Mouse (Mus musculus): ENCODE measurements around the gene Rragc. TPM values are rescaled to one million over a fixed set of nuclear protein-coding genes. Genes with fewer than 3 reads are reported as not detected.

Rragc gene
- 83.6 TPM for polyA plus RNA-seq (2014; fragmentation: Illumina TruSeq; extraction: RNeasy Lipid Tissue Mini Kit (QIAGEN cat#74804); ENCODE audit: low read depth, low replicate concordance)

GRCm38 (mm10) chr4:123916748-123917547, at the start of gene Rragc:
Rragc (plus strand) TSS chr4:123917446.

DNA sequence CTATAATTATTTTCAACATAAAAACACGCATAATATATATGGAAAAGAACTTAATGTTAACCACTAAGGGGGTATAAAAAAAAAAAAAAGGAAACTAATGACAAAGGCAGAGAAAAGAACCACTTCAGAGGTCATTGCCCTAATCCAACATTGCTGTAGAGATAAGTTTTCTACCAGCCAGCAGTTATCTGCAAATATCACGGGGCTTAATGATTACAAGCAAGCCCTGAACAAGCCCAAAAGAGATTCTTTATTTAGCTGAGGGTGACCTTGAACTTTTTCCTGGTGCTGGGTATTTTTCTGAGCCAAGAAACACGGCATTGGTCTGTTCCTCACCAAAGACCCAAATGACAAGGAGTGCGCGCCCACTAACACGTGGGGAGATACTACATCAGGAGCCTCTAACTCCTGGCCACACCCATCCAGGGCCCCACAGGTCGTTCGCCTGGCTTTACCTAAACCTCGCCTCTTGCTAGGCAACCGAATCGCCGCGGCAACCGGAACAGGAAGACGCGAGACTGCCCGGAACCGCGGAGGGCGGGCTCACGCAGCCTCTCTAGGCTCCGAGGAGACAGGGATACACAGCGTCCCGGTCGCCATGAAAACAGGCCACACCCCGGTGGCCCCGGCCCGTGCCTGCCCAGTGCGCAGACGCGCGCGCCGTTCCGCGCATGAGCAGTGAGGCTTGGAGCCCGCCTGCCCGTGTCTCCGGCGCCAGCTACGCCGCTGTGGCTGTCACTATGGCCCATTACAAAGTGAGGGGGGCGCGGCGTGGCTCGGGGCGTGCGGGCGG, 12.7 kb upstream of the Rragc start, which contains the start of gene Mycbp:
TSS of gene Mycbp (plus strand) at position 500 of the 793 bp plus-strand sequence.

GRCm38 (mm10) chr4:123917548-123918140, 398 bp downstream of the Rragc start, which contains the start of gene 4930535I16Rik:
4930535I16Rik (minus strand) TSS chr4:123918022.

Other genes starting within 250 kb of the Rragc start
- 50.5 TPM for gene Macf1, start 233.1 kb upstream of the Rragc start, polyA plus RNA-seq (2014; fragmentation: Illumina TruSeq; extraction: RNeasy Lipid Tissue Mini Kit (QIAGEN cat#74804); ENCODE audit: low read depth, low replicate concordance)
- 40.2 TPM for gene Ndufs5, start 199.2 kb upstream of the Rragc start, polyA plus RNA-seq (2014; fragmentation: Illumina TruSeq; extraction: RNeasy Lipid Tissue Mini Kit (QIAGEN cat#74804); ENCODE audit: low read depth, low replicate concordance)
- gene Akirin1, start 167.1 kb upstream of the Rragc start, polyA plus RNA-seq (2014; fragmentation: Illumina TruSeq; extraction: RNeasy Lipid Tissue Mini Kit (QIAGEN cat#74804); ENCODE audit: low read depth, low replicate concordance), result 41.5 TPM
- not detected for gene Rhbdl2, start 129.6 kb upstream of the Rragc start, polyA plus RNA-seq (2014; fragmentation: Illumina TruSeq; extraction: RNeasy Lipid Tissue Mini Kit (QIAGEN cat#74804); ENCODE audit: low read depth, low replicate concordance)
- not detected for gene 4933427I04Rik, start 57.8 kb upstream of the Rragc start, polyA plus RNA-seq (2014; fragmentation: Illumina TruSeq; extraction: RNeasy Lipid Tissue Mini Kit (QIAGEN cat#74804); ENCODE audit: low read depth, low replicate concordance)
- 40.1 TPM for gene Mycbp, start 12.6 kb upstream of the Rragc start, polyA plus RNA-seq (2014; fragmentation: Illumina TruSeq; extraction: RNeasy Lipid Tissue Mini Kit (QIAGEN cat#74804); ENCODE audit: low read depth, low replicate concordance)
- not detected for gene 4930535I16Rik, start 576 bp downstream of the Rragc start, polyA plus RNA-seq (2014; fragmentation: Illumina TruSeq; extraction: RNeasy Lipid Tissue Mini Kit (QIAGEN cat#74804); ENCODE audit: low read depth, low replicate concordance)